Mouse (Mus musculus): ENCODE results near the gene Timm10.

DNA sequence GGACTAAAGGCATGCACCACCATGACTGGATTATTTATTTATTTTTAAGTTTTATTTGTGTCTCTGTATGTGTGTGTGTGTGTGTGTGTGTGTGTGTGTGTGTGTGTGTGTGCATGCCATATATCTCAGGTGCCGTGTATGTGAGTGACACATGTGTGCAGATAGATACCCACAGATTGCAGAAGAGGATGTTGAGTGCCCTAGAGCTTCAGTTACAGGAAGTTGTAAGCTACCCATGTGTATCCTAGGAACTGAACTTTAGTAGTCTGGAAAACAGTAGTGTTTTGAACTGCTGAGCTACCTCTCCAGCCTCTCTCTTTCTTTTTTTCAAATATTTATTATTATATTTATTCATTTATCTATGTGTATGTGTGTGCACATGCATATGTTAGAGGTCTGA is 43.5 kb upstream of the Timm10 start:
- TF ChIP-seq POLR2A (IDR thresholded peaks at IDR 0.05; ENCODE audit: low read depth, low read length) (no peak), CTCF (IDR thresholded peaks at IDR 0.05; ENCODE audit: borderline replicate concordance, insufficient read depth, low read length) (no peak)

All from embryonic fibroblast, embryonic 13.5 days (primary cell).